Mouse (Mus musculus) cortical plate, adult 2 months (tissue): ENCODE data around the gene Usp33.

ENCODE experiments used
- CTCF ChIP-seq: fragments of 200-500 bp; IDR thresholded peaks from 2 replicates; pipeline ENCODE4 v1.5.1; 2011; ENCODE audit warnings: mild to moderate bottlenecking, control low read depth, low read length; ENCODE audit not compliant: insufficient read depth; ENCODE audit errors: extremely low read depth
- POLR2A ChIP-seq: fragments of 200-500 bp; IDR thresholded peaks from 2 replicates; pipeline ENCODE4 v1.6.1; 2011; ENCODE audit warnings: mild to moderate bottlenecking, low read length, control low read depth; ENCODE audit not compliant: insufficient read depth; ENCODE audit errors: extremely low read depth

DNA sequence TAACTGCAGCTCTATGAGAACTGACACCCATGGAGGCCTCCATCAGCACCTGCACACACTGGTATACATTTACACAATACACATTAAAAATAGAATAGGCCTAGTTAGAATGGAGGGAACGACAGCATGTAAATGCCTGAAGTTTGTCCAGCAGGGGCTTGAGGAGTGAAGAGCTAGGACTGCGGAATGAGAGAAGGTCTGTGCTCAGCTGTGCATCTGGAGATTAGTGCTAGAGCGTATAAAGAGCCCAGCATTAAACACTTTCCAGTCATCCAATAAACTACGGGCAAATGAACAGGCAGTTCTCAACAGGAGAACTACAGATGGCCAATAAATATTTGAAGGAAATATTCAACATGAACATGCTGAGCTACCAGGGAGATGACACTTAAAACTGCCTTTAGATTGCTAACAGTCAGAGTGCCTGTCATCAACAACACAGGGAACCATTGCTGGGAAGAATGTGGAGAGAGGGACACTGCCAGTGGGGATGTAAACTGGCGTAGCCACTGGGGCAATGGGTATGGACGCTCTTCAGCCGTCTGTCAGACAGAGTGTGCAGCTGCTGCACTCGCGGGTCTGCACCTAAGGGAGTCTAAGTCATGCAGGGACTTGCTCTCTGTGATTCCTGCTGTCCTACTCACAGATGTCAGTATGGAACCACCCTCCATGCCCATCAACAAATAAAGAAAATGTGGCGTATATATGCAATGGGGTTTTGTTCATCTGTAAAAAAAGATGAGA lies 7.3 kb downstream of the Usp33 start:
- TF ChIP-seq CTCF (no peak), POLR2A (no peak)
